Mouse (Mus musculus) right cerebral cortex, adult 18-20 months (tissue): Measurements from ENCODE around the gene Tmem114.

Experiments
- DNase-seq: peaks from one replicate; pipeline ENCODE4 v3.0.0; 2022; ENCODE audit warnings: mixed read lengths

Tmem114 gene

GRCm38 (mm10) chr16:8424971-8425330 is at the start of gene Tmem114:
TSS of gene Tmem114 (minus strand) at chr16:8425136.
- DNase-seq: peak; percentile 28

DNA sequence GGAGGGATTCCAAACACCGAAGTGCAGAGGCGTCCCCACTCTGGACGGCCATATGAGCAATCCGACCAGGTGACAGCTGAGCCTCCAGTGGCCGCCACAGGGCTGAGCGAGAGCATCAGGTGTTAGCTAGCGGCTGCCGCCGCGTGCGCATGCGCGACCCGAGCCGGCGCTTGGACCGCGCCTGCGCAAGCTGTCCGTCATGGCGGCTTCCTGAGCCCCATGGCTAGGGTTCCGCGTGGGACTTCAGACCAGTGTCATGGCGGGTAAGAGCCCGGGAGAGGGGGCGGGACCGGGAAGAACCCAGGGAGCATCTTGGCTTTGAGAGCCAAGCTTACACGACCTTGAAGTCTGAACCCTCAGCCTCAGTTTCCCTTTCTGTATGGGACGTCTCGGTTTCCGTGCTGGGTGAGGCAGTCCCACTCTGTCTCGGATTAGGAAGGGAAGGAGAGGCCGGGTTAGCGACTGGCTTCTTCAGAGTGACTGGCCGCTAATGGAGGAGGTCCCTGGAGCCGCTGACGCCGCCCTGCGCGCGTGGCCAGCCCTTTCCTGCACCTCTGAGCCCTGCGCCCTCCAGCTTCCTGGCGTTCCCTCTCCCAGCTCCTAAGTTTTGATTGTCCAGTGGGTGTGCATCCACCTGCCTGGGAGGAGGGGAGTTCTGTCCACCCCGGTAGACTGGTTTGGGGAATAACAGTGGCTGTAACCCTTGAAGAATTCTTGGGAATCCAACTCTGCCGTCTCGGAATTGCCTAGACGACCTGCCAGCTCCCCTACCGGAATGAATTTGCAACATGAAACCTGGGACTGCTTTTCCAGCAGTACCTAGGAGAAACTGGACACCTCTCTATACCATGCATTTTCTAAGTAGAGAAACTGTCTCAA is 45.9 kb upstream of the Tmem114 start, which contains the start of gene Mettl22:
Gene Mettl22 (plus strand): TSS at position 186 of the 879 bp plus-strand sequence.
- DNase-seq: peak; percentile 93

- no peak for DNase-seq
Measured at GRCm38 (mm10) chr16:8470132-8470531, 45.2 kb upstream of the Tmem114 start.

DNA sequence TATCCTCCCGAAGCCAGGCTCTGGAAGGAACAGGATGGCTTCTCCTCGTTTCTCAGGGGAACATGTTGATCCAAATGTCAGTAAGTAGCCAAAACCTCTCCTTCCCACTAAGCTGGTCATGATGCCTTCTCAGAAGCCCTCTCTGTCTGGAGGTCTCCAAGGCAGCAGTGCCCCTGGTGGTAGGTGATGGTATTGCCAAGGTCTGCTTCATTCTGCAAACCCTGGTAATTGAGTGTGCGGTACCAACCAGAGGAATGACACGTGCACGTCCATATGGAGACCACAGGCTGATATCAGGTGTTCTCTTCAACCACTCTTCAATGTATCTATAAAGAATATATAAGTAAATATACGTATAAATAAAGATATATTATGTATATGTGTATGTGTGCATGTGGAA is 34.2 kb upstream of the Tmem114 start:
- peak; percentile 25 for DNase-seq

DNA sequence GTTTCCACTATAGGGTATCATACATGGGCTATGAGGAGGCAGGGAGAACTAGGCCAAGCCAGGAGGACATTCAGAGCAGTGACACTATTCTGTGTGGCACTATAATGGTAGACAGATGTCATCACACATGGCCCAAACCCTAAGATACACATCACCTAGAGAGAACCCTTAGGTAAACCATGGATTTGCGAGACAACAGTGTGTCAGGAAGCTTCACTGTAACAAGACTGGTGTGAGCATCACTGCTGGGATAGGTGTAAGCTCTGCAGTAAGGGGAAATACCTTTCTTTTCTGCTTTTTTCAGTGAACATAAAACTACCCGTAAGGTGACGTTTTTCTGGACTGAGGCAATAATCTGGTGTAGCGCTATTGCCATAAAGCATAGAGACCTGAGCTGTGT is 33.5 kb upstream of the Tmem114 start:
- DNase-seq: no peak

- DNase-seq: no peak
Measured at GRCm38 (mm10) chr16:8455221-8455620, 30.3 kb upstream of the Tmem114 start.

DNA sequence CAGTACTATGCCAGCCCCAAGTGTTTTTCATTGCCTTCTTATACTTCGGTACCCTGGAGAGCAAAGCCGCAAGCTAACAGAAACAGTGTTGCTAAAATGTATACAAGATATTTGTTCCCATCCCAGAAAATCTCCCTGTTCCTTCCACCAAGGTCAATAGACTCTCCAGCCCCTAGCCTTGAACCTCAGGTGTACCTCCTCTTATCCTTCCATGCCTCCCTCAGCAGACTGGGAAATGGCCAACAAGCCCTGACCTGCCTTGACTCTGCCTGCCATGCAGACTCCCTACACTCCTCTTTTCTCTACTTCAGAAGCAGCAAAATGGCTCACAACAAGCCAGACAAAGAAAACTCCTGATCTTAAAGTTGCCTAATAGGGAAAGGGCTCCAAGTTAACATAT is 28.4 kb upstream of the Tmem114 start:
- no peak for DNase-seq

GRCm38 (mm10) chr16:8446256-8446655 is 21.3 kb upstream of the Tmem114 start:
- no peak for DNase-seq

- no peak for DNase-seq
Measured at GRCm38 (mm10) chr16:8444911-8445310, 20.0 kb upstream of the Tmem114 start.

GRCm38 (mm10) chr16:8432616-8433015 is 7.7 kb upstream of the Tmem114 start:
- no peak for DNase-seq

- DNase-seq: peak; percentile 24
Measured at GRCm38 (mm10) chr16:8429531-8429930, 4.6 kb upstream of the Tmem114 start.

DNA sequence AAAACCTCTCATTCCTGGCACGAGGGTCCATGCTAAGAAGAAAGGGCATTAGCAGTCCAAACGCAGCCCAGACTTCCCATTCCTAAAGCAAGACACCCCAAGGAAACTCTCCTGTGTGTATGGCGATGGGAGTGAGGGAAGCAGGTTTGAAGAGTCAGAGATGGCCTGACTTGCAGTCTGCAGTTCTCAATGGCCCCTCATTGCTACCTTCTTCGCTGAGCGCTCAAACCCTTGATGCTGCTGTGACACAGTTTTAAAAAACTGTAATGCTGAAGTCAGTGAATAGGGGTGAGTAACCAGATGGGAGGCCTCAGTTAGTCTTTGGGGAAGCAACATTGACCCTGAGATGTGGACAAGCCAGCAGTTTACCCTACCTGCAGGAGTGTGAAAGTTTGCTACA is 800 bp upstream of the Tmem114 start:
- no peak for DNase-seq

DNA sequence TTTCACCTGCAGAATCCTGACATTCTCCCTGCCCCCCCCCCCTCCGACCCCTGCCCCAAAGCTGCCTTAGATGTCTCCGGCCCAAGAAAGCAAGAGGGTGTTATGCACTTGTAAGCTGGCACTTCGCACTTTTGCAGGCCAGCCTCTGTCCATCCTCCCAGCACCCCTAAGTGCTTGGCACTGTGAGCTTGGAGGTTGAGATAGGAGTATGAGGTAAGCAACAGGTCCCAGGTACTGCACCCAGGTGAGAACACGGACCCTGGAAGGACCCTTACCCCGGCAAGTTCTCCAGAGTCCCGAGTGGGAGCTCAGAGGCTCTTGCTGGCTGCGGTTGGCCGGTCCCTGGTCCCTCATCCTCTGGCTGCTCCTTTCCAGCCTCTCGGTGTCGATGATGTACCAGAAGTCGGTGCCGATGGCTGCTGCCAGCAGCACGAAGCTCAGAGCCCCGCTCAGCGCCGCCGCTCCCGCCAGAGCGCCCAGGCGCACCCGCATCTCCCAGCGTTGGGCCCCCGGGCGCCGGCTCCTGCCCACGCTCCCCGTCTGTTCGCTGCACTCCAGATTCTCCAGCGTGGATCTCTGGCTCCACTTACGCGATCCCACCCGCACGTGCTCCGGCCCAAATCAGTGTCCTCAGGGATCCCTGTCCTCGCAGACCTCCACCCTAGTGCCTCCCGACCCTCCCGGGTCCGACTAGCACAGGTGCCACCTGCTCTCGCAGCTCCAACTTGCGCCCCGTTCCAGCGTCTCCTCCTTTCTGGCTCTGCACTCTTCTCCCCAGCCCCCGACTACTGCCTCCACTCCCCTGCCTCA is 570 bp downstream of the Tmem114 start:
- peak; percentile 78 for DNase-seq

- no peak for DNase-seq
Measured at GRCm38 (mm10) chr16:8423626-8424114, 1.3 kb downstream of the Tmem114 start.

DNA sequence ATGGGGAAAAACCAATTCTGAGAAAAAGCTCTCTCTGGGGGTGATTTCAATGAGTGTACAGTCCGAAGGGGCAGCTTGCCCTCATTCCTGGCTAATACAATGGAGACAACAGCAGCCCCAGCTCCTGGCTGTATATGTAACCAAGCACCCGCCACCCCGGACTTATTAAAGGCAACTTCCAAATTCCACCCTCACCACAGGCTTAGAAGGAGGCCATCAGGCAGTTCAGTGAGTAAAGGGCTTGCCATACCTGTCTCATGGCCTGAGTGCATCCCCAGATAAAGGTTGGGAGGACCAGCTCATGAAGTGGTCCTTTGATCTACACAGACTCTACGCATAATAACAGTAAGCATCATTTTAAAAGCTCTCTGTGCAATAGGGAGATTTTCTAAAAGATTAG is 4.1 kb downstream of the Tmem114 start:
- DNase-seq: no peak

DNA sequence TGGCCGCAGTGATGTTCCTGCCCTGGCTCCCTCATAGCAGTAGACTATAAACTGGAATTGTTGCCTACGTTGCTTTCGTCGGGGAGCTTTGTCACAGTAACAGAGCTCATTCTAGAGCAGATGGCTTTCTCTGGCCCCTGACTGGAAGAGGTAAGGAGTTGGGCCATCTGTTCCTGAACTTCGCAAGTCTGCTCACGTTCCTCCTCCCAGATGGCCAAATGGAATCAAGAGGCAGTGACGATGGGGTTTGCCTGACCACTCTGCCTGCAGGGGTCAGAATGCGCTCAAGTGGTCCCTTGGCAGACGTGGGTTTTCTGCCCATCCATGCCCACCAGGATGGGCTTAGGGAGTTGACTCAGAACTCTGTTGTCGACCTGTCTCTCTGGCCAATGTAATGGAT is 4.6 kb downstream of the Tmem114 start:
- DNase-seq: no peak

DNA sequence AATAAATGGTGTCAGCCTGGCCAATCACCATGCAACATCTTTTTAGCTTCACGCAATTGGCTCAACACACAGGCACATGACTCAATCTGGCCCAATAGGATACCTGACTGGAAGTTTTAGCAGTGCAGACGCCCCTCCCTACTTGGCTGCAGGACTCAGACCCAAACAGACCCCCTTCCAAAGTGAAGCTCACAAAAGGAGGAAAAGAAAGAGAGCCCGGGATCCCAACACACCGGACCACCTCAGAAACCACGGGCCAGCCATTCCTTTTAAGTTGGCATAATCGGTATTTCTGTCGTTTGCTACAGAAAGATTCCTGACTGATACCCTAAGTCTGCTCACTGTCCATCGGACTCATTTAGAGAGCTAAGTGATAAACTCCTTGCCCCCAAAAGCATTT is 5.3 kb downstream of the Tmem114 start:
- no peak for DNase-seq

GRCm38 (mm10) chr16:8418126-8418525 is 6.8 kb downstream of the Tmem114 start:
- DNase-seq: no peak

- peak; percentile 16 for DNase-seq
Measured at GRCm38 (mm10) chr16:8417011-8417720, 7.8 kb downstream of the Tmem114 start.

GRCm38 (mm10) chr16:8415996-8416395 is 8.9 kb downstream of the Tmem114 start:
- no peak for DNase-seq

- no peak for DNase-seq
Measured at GRCm38 (mm10) chr16:8413441-8413840, 11.5 kb downstream of the Tmem114 start.

- DNase-seq: peak; percentile 43
Measured at GRCm38 (mm10) chr16:8412213-8412612, 12.7 kb downstream of the Tmem114 start.

GRCm38 (mm10) chr16:8409197-8409596 is 15.7 kb downstream of the Tmem114 start:
- DNase-seq: no peak
